Mouse (Mus musculus) kidney, embryonic 15.5 days (tissue): ENCODE data around the gene Klhdc1. TPM values are rescaled to one million over a fixed set of nuclear protein-coding genes. Genes with fewer than 3 reads are reported as not detected.

Experiments
- ATAC-seq: fragments of 200-750 bp; cut with Nextera tagmentation; replicated peaks from 2 replicates; pipeline ENCODE4 v1.8.0; 2017; ENCODE audit warnings: moderate TSS enrichment; ENCODE audit not compliant: low FRiP score
- H3K27ac ChIP-seq: fragments of 300-500 bp; sonication (generic); 2 replicates; pipeline ENCODE4 v1.5.1; 2015; ENCODE audit warnings: mild to moderate bottlenecking, inconsistent platforms
- H3K27me3 ChIP-seq: fragments of 300-500 bp; sonication (generic); 2 replicates; pipeline ENCODE4 v1.6.1; 2015; ENCODE audit warnings: inconsistent platforms
- H3K36me3 ChIP-seq: fragments of 300-500 bp; sonication (generic); 2 replicates; pipeline ENCODE4 v1.6.1; 2015; ENCODE audit warnings: inconsistent platforms
- H3K4me1 ChIP-seq: fragments of 300-500 bp; sonication (generic); 2 replicates; pipeline ENCODE4 v1.6.1; 2015; ENCODE audit warnings: inconsistent platforms
- H3K4me2 ChIP-seq: fragments of 300-500 bp; sonication (generic); 2 replicates; pipeline ENCODE4 v1.6.1; 2015; ENCODE audit warnings: moderate library complexity, mild to moderate bottlenecking, inconsistent platforms
- H3K4me3 ChIP-seq: fragments of 300-500 bp; sonication (generic); replicated peaks from 2 replicates; pipeline ENCODE4 v1.5.1; 2015; ENCODE audit warnings: mild to moderate bottlenecking, inconsistent platforms
- H3K9ac ChIP-seq: fragments of 300-500 bp; sonication (generic); 2 replicates; pipeline ENCODE4 v1.6.1; 2015; ENCODE audit warnings: mild to moderate bottlenecking, inconsistent platforms
- H3K9me3 ChIP-seq: fragments of 300-500 bp; sonication (generic); replicated peaks from 2 replicates; pipeline ENCODE4 v1.6.1; 2016; ENCODE audit warnings: inconsistent platforms
- WGBS: fragments of 180-500 bp; shearing (Covaris S2); methylation state at CpG from one replicate; pipeline ENCODE4 v1.1.7; 2015; ENCODE audit warnings: mixed read lengths; 5-methylcytosine and 5-hydroxymethylcytosine counted together
- polyA plus RNA-seq: library from polyadenylated mRNA; unstranded; fragments of >200 nt; fragmentation: Nextera tagmentation; extraction: Ambion mirVana; gene quantifications from 2 replicates; pipeline ENCODE4 v1.2.1, GENCODE M21; 2015

Klhdc1 gene
- polyA plus RNA-seq, 1 experiment from 2014 or later = 7.5 TPM

- WGBS = 0% methylated on average over 3 of the region's 3 CpGs
These were observed 412 bp downstream of the Klhdc1 start for GRCm38 (mm10) chr12:69241405-69241770.

GRCm38 (mm10) chr12:69241771-69242431, 925 bp downstream of the Klhdc1 start:
- under 1% methylated on average over 63 of the region's 64 CpGs for WGBS
- Histone ChIP-seq H3K27me3 (no peaks in the 10 kb centered on the region), H3K4me1 (peaks cover 9% of the 10 kb centered on the region), H3K4me2 (peak overlapping the region; percentile 84), H3K27ac (peak overlapping the region; percentile 88), H3K4me3 (peak overlapping the region; percentile 82), H3K9me3 (no peaks in the 10 kb centered on the region), H3K9ac (peak overlapping the region; percentile 86), H3K36me3 (no peaks in the 10 kb centered on the region)
- ATAC-seq = peak; percentile 95

More at GRCm38 (mm10) chr12:69241405-69241770, 412 bp downstream of the Klhdc1 start:
- H3K9ac ChIP-seq = peak overlapping the region; percentile 86
- peak; percentile 3; the same call in 1 of the 2 replicates for ATAC-seq
- H3K27ac ChIP-seq = peak overlapping the region; percentile 88
- H3K9me3 ChIP-seq = no peaks in the 10 kb centered on the region
- H3K36me3 ChIP-seq = no peaks in the 10 kb centered on the region
- peak overlapping the region; percentile 84 for H3K4me2 ChIP-seq
- H3K4me1 ChIP-seq = peaks cover 9% of the 10 kb centered on the region
- H3K4me3 ChIP-seq = peak overlapping the region; percentile 82
- no peaks in the 10 kb centered on the region for H3K27me3 ChIP-seq

GRCm38 (mm10) chr12:69249766-69250165, 8.8 kb downstream of the Klhdc1 start:
- no peaks in the 10 kb centered on the region for H3K27me3 ChIP-seq
- 84% methylated on average over 4 of the region's 4 CpGs for WGBS
- H3K9ac ChIP-seq = no peak overlapping the region
- no peaks in the 10 kb centered on the region for H3K36me3 ChIP-seq
- no peaks in the 10 kb centered on the region for H3K4me1 ChIP-seq
- H3K4me2 ChIP-seq = no peak overlapping the region
- no peak overlapping the region for H3K27ac ChIP-seq
- ATAC-seq = no peak
- no peaks in the 10 kb centered on the region for H3K9me3 ChIP-seq
- H3K4me3 ChIP-seq = no peak overlapping the region

GRCm38 (mm10) chr12:69250756-69251155, 9.8 kb downstream of the Klhdc1 start:
- WGBS = 83% methylated on average over 8 of the region's 8 CpGs
- ATAC-seq = no peak
- Histone ChIP-seq H3K27me3 (no peaks in the 10 kb centered on the region), H3K4me3 (no peak overlapping the region), H3K27ac (no peak overlapping the region), H3K9me3 (no peaks in the 10 kb centered on the region), H3K36me3 (no peaks in the 10 kb centered on the region), H3K4me2 (no peak overlapping the region), H3K4me1 (no peaks in the 10 kb centered on the region), H3K9ac (no peak overlapping the region)

GRCm38 (mm10) chr12:69253806-69254205, 12.8 kb downstream of the Klhdc1 start:
- no peak overlapping the region for H3K4me2 ChIP-seq
- no peak for ATAC-seq
- no peaks in the 10 kb centered on the region for H3K4me1 ChIP-seq
- no peak overlapping the region for H3K9ac ChIP-seq
- 93% methylated on average over 1 of the region's 1 CpGs for WGBS
- H3K36me3 ChIP-seq = no peaks in the 10 kb centered on the region
- no peaks in the 10 kb centered on the region for H3K9me3 ChIP-seq
- no peak overlapping the region for H3K4me3 ChIP-seq
- H3K27ac ChIP-seq = no peak overlapping the region
- H3K27me3 ChIP-seq = no peaks in the 10 kb centered on the region

- no peaks in the 10 kb centered on the region for H3K9me3 ChIP-seq
- no peaks in the 10 kb centered on the region for H3K4me1 ChIP-seq
- H3K27ac ChIP-seq = no peak overlapping the region
- no peak for ATAC-seq
- no peak overlapping the region for H3K4me2 ChIP-seq
- no peak overlapping the region for H3K4me3 ChIP-seq
- no peak overlapping the region for H3K9ac ChIP-seq
- no peaks in the 10 kb centered on the region for H3K36me3 ChIP-seq
- H3K27me3 ChIP-seq = no peaks in the 10 kb centered on the region
- WGBS = 85% methylated on average over 11 of the region's 11 CpGs
These were observed 16.9 kb downstream of the Klhdc1 start for GRCm38 (mm10) chr12:69257836-69258235.

GRCm38 (mm10) chr12:69262251-69262650, 21.3 kb downstream of the Klhdc1 start:
- no peak overlapping the region for H3K9ac ChIP-seq
- H3K27ac ChIP-seq = no peak overlapping the region
- no peak overlapping the region for H3K4me2 ChIP-seq
- ATAC-seq = no peak
- H3K36me3 ChIP-seq = no peaks in the 10 kb centered on the region
- no peaks in the 10 kb centered on the region for H3K4me1 ChIP-seq
- no peak overlapping the region for H3K4me3 ChIP-seq
- H3K9me3 ChIP-seq = no peaks in the 10 kb centered on the region
- H3K27me3 ChIP-seq = no peaks in the 10 kb centered on the region
- 94% methylated on average over 5 of the region's 5 CpGs for WGBS

- H3K9ac ChIP-seq = no peak overlapping the region
- WGBS = 89% methylated on average over 3 of the region's 3 CpGs
- no peak overlapping the region for H3K4me3 ChIP-seq
- H3K27me3 ChIP-seq = no peaks in the 10 kb centered on the region
- no peaks in the 10 kb centered on the region for H3K9me3 ChIP-seq
- no peak for ATAC-seq
- no peaks in the 10 kb centered on the region for H3K4me1 ChIP-seq
- H3K27ac ChIP-seq = no peak overlapping the region
- no peak overlapping the region for H3K4me2 ChIP-seq
- H3K36me3 ChIP-seq = no peaks in the 10 kb centered on the region
These were observed 24.1 kb downstream of the Klhdc1 start for GRCm38 (mm10) chr12:69265031-69265430.

- Histone ChIP-seq H3K9me3 (no peaks in the 10 kb centered on the region), H3K9ac (no peak overlapping the region), H3K4me1 (no peaks in the 10 kb centered on the region), H3K27ac (no peak overlapping the region), H3K4me3 (no peak overlapping the region), H3K4me2 (no peak overlapping the region), H3K27me3 (no peaks in the 10 kb centered on the region), H3K36me3 (no peaks in the 10 kb centered on the region)
- ATAC-seq = no peak
- WGBS = 76% methylated on average over 11 of the region's 11 CpGs
These were observed 27.1 kb downstream of the Klhdc1 start for GRCm38 (mm10) chr12:69267956-69268632.

GRCm38 (mm10) chr12:69268956-69269355, 28.0 kb downstream of the Klhdc1 start:
- Histone ChIP-seq H3K9ac (no peak overlapping the region), H3K36me3 (no peaks in the 10 kb centered on the region), H3K9me3 (no peaks in the 10 kb centered on the region), H3K4me3 (no peak overlapping the region), H3K27me3 (no peaks in the 10 kb centered on the region), H3K27ac (no peak overlapping the region), H3K4me2 (no peak overlapping the region), H3K4me1 (no peaks in the 10 kb centered on the region)
- WGBS = 78% methylated on average over 2 of the region's 2 CpGs
- no peak for ATAC-seq

- Histone ChIP-seq H3K4me1 (no peaks in the 10 kb centered on the region), H3K4me2 (no peak overlapping the region), H3K27ac (no peak overlapping the region), H3K27me3 (no peaks in the 10 kb centered on the region), H3K36me3 (no peaks in the 10 kb centered on the region), H3K9me3 (no peaks in the 10 kb centered on the region), H3K4me3 (no peak overlapping the region), H3K9ac (no peak overlapping the region)
- 16% methylated on average over 1 of the region's 1 CpGs for WGBS
- no peak for ATAC-seq
These were observed 39.0 kb downstream of the Klhdc1 start for GRCm38 (mm10) chr12:69279931-69280469.

- 92% methylated on average over 3 of the region's 3 CpGs for WGBS
- no peaks in the 10 kb centered on the region for H3K9me3 ChIP-seq
- H3K36me3 ChIP-seq = no peaks in the 10 kb centered on the region
- H3K4me1 ChIP-seq = no peaks in the 10 kb centered on the region
- no peaks in the 10 kb centered on the region for H3K27me3 ChIP-seq
- no peak overlapping the region for H3K27ac ChIP-seq
- H3K9ac ChIP-seq = no peak overlapping the region
- no peak for ATAC-seq
- no peak overlapping the region for H3K4me2 ChIP-seq
- H3K4me3 ChIP-seq = no peak overlapping the region
These were observed 39.9 kb downstream of the Klhdc1 start for GRCm38 (mm10) chr12:69280915-69281314.
